Mouse (Mus musculus) brown adipose tissue, adult 24 weeks (tissue): ENCODE data around the gene Sap30l. TPM values are rescaled to one million over a fixed set of nuclear protein-coding genes. Genes with fewer than 3 reads are reported as not detected.
"Not testable (repeated sequence)": the region's sequence is repeated elsewhere in the genome, so short reads cannot be mapped to it uniquely, and the experiment has no call there.

ENCODE experiments used
- H3K27ac ChIP-seq: fragments of 200-500 bp; replicated peaks from 2 replicates; pipeline ENCODE4 v1.5.1; 2012; ENCODE audit warnings: low read depth, mild to moderate bottlenecking, low read length
- H3K4me1 ChIP-seq: fragments of 200-500 bp; 2 replicates; pipeline ENCODE4 v1.6.1; 2012; ENCODE audit warnings: low read length, mixed read lengths; ENCODE audit not compliant: control insufficient read depth, insufficient read depth, insufficient read length
- H3K4me3 ChIP-seq: fragments of 200-500 bp; 2 replicates; pipeline ENCODE4 v1.5.1; 2012; ENCODE audit warnings: low read depth, mild to moderate bottlenecking, low read length, moderate library complexity; ENCODE audit not compliant: insufficient read depth
- polyA plus RNA-seq: library from polyadenylated mRNA; stranded (reverse); fragments of >200 nt; gene quantifications from 2 replicates; pipeline ENCODE4 v1.2.4, GENCODE M21; 2012; ENCODE audit not compliant: missing spikeins, insufficient read depth, insufficient read length

Sap30l gene
- polyA plus RNA-seq, 1 experiment: 40.1 TPM

DNA sequence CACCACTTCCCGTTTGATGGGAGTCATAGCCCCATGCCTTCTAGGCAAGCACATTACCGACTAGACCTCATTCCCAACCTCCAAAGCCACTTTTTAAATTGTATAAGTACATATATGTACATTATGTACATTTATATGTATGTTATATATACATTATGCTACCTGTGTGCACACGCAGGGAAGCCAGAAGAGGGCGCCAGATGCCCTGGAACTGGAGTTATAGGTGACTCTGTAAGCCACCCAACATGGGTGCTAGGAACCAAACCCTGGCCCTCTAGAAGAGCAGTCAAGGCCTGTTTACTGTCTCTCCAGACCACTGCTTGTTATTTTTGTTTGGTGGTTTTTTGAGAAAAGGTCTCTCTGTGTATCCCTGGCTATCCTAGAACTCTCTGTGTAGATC, 16.8 kb downstream of the Sap30l start:
- H3K4me1 ChIP-seq: no peaks in the 10 kb centered on the region

DNA sequence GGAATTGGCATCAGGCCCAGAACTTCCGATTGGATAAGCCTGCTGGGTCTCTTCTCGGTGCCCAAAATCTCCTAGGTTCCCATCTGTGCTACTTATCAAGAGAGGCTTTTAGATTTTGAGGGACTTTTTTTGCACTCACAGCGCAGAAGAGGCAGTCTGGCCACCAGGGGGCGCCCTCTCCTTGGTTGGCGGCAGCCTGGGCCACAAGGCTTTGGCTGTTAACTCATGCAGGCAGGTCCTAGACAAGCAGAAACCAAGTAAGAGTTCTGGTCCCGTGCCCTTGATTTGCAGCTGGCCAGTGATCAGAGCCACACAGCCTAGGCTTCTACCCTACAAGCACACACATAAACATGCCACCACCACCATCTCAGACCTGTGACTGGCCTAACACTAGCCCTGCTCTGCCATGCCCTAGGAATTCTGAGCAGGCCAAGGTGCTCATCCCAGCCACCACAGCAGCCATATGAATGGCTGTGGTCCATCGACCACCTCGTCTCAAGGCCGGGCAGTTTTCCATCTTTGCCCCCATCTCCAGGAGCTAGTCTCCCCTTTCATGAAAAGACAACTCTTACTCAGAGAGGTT, 18.7 kb downstream of the Sap30l start:
- Histone ChIP-seq H3K27ac (no peak overlapping the region), H3K4me3 (no peak overlapping the region), H3K4me1 (no peaks in the 10 kb centered on the region)

More for the DNA sequence above, 16.8 kb downstream of the Sap30l start:
- Histone ChIP-seq H3K27ac (no peak overlapping the region), H3K4me3 (no peak overlapping the region)

GRCm38 (mm10) chr11:57823159-57823558, 21.7 kb downstream of the Sap30l start:
- H3K4me1 ChIP-seq, H3K4me3 ChIP-seq, H3K27ac ChIP-seq: not testable (repeated sequence)

DNA sequence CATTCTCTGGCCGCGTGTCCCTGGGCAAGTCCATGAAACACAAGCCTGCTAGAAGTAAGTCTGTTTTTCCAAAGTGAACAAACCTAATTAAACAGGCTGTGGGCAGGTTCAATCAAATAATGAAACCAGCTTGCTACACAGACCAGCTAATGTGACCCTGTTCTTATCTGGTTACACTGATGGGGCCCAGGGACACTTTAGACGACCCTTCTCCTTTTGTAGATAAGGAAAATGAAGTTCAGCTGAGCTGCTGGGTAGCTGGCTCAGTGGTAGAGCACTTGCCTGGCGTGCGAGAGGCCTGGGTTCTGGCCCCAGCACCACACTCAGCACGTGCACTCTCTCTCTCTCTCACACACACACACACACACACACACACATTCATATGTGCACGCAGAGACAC, 22.3 kb downstream of the Sap30l start:
- Histone ChIP-seq H3K4me1 (peaks cover 3% of the 10 kb centered on the region; the same call in 1 of the 2 replicates), H3K27ac (no peak overlapping the region), H3K4me3 (no peak overlapping the region)

GRCm38 (mm10) chr11:57825234-57825633, 23.8 kb downstream of the Sap30l start:
- H3K4me1 ChIP-seq, H3K27ac ChIP-seq, H3K4me3 ChIP-seq: not testable (repeated sequence)

GRCm38 (mm10) chr11:57827048-57827914, 25.8 kb downstream of the Sap30l start:
- Histone ChIP-seq H3K4me3 (peak overlapping the region; percentile 46), H3K4me1 (peaks cover 3% of the 10 kb centered on the region; the same call in 1 of the 2 replicates), H3K27ac (no peak overlapping the region)

DNA sequence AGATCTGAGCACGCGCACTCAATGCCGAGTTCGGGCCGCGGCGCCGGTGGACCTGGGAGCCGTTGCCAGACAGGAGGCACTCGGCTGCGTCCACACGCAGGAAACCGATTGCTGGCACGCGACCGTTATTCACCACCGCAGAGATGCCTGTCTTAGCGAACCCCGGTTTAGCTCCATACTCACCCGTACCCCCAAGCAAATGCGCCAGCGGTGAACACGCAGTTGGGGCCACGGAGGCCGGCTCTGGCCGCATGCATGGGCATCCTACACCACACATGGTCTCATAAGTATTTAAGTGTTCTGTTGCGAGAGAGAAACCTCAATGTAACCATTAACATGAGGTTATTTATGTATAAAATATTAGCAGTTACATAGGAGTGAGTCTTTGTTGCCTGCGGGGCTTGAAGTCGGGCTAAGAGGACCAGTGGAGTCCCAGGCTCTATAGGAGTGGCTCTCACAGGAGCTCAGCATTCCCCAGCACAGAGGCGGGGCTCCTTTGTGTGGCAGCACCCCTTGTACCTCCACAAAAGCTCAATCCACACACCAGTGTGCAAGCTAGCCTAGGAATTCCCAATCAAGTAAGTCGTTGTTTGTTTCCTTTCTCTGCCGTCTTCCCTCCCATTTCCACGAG, 26.6 kb downstream of the Sap30l start:
- H3K4me3 ChIP-seq: peak overlapping the region; percentile 46
- peaks cover 3% of the 10 kb centered on the region; the same call in 1 of the 2 replicates for H3K4me1 ChIP-seq
- H3K27ac ChIP-seq: no peak overlapping the region

DNA sequence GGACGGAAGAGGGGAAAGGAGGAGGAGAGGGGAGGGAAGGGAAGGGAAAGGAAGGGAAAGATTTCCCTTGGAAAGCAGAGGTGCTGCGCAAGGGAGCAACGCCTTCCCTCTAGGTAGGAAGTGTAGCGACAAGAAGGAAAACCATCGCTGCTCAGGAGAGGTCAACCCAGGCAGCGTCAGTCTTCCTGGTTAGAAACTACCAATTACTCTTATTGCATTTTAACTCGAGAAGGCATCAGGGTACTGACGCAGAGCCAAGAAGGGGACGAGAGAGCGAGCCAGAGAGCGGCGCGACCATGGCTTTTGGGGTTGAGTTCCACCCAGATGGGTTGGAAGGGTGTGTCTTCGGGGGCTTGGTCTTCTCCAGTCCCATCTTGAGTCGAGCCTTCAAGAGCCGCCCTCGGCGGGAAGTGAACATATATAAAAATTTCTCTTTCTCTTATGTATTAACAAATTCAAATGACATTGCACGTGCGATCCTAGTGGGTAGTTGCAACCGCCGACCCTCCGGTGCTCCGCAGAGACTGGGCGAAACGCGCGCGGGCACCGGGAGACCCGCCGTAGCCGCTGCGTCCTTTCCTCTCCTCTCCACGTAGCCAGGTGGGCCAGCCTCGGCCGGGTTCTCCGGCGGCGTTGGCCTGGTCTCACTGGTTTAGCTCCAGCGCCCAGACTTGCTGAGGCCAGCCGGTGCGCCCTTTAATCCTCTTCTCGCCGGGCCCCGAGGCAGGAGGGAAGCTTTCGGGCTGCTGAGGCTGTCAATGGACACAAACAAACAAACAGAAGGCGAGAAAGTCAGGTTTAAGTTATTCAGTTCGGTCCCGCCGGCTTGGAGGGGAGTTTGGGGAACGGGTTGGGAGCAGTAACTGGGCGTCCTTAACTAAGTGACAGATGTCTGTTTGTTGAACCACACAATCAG, 27.8 kb downstream of the Sap30l start:
- H3K4me1 ChIP-seq: peaks cover 3% of the 10 kb centered on the region; the same call in 1 of the 2 replicates
- H3K4me3 ChIP-seq: no peak overlapping the region; the same call in 1 of the 2 replicates
- no peak overlapping the region for H3K27ac ChIP-seq

GRCm38 (mm10) chr11:57829871-57830775, 28.7 kb downstream of the Sap30l start:
- Histone ChIP-seq H3K4me1 (peaks cover 3% of the 10 kb centered on the region; the same call in 1 of the 2 replicates), H3K27ac (no peak overlapping the region), H3K4me3 (no peak overlapping the region)

- no peak overlapping the region for H3K4me3 ChIP-seq
- H3K4me1 ChIP-seq: peaks cover 3% of the 10 kb centered on the region; the same call in 1 of the 2 replicates
- no peak overlapping the region for H3K27ac ChIP-seq
Measured at GRCm38 (mm10) chr11:57831281-57831781, 29.9 kb downstream of the Sap30l start.

GRCm38 (mm10) chr11:57831861-57832260, 30.4 kb downstream of the Sap30l start:
- Histone ChIP-seq H3K27ac (no peak overlapping the region), H3K4me1 (peaks cover 3% of the 10 kb centered on the region; the same call in 1 of the 2 replicates), H3K4me3 (no peak overlapping the region)

DNA sequence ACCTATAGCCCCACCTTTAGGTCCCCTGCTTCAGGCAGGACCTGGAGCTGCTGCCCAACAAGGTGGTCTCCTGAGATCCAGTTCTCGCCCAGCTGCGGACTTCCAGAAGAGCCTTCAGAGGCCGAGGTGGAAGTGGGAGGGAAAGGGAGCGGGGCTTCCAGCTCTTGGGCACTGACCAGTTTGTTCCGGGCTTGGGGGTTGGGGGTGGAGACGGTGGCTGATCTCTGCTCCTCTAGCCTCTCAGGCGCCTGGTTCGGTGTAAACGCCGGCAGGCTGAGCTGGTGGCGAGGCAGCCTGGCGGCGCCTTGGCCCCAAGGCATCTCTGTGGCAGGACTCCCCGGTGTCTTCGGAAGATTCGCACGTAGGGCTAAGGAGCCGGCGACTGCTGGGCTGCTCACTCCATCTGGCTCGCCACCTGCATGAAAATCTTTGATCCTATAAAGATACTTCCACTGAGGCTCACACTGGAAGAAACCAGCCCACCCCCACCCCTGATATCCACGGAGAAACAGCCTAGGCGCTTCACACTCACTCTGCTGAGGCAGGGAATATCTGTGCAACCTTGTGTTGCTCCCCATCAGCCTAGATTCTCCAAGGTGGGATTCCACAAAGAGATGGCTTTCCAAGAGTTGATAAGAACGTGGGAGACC, 31.2 kb downstream of the Sap30l start, which contains the start of gene Hand1:
Hand1 (minus strand) TSS at position 267 of the 650 bp plus-strand sequence.
- peaks cover 3% of the 10 kb centered on the region; the same call in 1 of the 2 replicates for H3K4me1 ChIP-seq
- no peak within 1 kb of the TSS for H3K27ac ChIP-seq
- no peak within 1 kb of the TSS for H3K4me3 ChIP-seq

GRCm38 (mm10) chr11:57833296-57833977, 32.0 kb downstream of the Sap30l start:
- H3K4me3 ChIP-seq: no peak overlapping the region
- H3K27ac ChIP-seq: no peak overlapping the region
- no peaks in the 10 kb centered on the region for H3K4me1 ChIP-seq
